Mouse (Mus musculus) cerebellum, adult 11 months (tissue): ENCODE results near the gene A530016L24Rik.
A peak's percentile ranks its signal among the peaks of the same experiment; 100 is the strongest.

Source experiments
- DNase-seq: peaks from one replicate; pipeline ENCODE4 v3.0.0; 2022

Gene A530016L24Rik

DNA sequence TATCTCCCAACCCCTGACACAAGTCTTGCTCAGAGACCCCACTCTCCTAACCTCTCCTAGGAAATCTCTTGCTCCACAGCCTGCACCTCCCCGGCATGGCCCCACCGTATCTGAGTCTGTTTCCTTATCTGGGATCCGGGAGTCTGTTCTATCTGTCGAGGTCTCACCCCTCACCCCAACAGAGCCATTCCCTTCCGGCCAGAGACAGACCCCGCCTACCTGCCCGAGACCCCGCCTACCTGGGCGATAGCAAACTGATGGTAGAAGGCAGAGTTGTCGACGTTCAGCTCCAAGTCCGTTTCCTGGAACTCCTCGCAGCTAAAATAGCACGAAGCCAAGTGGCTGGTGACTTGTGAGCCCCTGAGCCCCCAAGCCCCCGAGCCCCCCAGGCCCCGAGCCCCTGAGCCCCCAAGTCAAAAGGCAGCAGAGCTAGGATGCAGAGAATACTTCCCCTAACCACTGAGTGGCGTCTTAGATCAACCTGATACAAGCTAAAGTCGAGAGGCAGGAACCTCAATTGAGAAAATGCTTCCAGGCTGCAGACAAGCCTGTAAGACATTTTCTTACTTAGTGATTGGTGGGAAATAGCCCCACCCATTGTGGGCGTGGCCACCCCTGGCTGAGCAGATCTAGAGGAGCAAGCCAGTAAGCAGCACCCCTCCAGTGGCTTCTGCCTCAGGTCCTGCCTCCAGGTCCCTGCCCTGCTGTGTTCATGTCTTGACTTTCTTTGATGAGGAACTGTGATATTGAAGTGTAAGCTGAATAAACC, 13.9 kb downstream of the A530016L24Rik start:
- no peak for DNase-seq

DNA sequence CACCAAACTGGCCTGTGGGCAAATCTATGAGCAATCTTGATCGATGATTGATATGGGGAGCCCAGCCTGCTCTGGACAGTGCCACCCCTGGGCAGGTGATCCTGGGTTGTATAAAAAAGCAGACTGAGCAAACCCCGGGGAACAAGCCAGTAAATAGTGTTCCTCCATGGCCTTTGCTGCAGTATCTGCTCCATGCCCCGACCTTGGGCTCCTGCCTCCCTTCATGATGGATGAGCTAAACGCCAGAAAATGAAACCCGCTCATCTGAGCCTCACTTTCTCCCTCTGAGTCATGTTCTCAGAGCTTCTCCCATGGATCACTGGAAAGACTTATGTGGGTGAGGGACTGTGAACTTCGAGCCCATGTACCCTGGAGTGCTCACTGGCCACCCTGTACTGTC, 17.0 kb downstream of the A530016L24Rik start:
- DNase-seq: no peak

DNA sequence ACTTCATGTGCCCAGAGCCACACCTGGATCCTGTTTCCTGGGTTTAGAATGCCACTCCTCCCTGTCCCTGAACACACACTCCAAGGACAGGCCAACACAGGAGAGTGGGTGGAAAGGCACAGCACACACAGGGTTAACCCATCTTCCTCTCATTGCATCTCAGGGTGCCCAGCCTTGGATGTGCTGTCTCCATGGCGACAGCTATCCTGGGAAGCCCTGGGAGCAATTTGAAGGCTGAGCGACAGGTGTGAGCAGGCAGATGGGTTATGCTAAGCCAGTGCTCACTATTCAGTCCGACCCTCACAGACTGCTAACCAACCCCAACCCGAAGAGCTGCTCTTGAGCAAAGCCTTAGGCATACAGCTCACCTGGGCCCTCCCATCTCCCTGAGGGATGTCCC, 18.0 kb downstream of the A530016L24Rik start:
- no peak for DNase-seq

DNA sequence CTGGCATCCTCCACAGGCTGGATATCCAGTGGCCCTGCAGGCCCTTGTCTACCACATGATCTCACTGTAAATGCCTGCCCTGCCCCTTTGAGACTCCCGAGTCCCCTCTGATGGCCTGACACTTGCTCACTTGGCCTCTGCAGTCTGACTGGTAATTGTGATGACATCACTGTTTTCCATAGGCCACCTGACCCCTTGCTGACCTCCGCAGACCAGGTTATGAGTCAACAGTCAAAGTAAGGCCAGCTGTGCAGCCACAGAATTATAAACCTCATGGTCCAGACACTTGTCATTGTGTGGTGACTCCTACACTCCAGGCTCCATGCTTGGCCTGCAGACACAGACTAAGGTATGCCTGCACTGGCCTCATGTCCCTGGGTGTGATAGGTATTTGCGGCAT, 18.7 kb downstream of the A530016L24Rik start:
- DNase-seq: no peak

DNA sequence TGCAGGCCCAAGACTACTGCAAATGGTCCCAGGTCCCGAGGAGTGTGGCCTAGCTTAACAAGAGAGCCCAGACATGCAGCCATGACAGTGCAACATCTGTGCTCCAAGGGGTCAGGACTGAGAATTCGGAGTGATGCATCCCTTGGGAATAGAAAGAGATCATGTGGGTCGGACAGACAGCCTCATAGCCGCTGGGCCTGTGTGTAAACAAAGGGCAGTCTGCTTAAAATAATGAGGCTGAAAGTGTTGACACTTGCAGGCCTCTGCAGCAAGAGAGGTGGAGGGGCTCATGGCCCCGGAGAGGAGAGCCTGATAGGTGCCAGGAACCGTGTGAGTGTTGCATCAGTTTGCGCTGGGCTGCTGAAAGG, 21.1 kb downstream of the A530016L24Rik start:
- no peak for DNase-seq

DNA sequence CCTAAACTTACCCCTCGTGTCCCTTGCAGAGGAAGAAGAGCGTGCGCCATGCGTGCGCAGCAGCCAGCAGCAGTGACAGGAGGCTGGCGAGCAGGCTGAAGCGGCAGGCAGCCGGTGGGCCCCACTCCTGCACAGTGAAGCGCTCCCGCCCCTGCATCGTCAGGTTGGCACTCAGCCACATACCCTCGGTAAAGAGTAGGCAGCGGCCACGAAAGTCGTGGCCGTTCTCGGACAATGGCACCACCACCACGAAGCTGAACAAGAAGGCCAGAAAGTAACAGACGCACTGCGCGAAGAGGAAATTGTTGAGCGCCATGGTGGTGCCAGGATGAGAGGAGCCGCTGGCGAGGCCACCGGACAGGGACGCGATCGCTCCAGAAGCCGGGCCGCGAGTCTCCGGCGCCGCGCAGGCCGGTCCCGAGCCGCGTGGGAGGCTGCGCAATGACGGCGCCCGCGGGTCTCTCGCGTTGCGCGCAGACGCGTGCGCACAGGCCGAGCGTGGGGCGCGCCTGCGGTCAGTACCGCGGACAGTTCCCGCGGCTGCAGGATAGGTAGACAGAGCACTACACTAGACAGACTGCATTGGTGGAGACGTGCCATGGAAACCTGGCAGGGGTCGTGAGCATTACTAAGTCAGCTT, 21.6 kb downstream of the A530016L24Rik start:
- peak; percentile 4 for DNase-seq

DNA sequence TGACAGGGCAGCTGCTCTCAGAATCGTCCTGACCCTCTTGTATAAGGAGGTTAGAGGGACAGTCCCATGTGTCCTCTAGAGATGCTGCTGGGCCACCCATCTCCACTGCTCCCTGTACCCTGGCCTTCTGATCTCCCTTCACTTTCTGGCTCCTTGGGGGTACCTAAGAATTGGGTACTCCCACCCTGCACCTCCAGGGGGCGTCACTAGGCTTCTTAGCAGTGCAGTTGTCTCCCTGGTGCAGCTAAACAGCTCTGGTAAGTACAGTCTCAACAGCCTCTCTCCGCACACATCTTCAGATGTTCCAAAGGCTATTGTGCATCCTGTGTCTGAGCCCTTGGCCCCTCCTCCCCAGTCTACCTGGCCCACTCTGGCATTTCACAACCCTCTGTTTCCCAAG, 25.6 kb downstream of the A530016L24Rik start:
- DNase-seq: no peak

DNA sequence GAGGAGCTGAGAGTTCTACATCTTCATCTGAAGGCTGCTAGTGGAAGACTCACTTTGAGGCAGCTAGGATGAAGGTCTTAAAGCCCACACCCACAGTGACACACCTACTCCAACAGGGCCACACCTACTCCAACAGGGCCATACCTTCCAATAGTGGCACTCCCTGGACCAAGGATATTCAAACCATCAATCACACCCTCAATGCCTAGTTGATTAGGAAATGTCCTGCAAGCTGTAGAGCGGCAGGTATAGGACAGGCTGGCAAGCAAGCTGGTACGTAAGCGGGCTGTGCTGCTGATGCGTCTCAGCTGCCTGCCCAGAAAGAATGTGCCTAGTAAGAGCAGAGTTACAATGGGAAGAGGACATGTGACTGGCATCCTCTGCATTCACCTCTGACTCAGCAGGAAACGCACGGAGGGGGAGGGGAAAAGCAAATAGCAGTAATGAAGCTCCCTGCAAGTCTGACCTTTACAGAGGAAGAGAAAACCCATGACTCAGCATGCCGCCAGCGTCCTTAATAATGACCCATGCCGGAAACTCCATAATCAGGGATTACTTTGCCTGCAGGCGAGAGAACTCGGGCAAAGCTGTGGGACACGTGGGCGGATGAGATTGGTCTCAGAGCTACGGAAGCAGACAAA, 27.6 kb downstream of the A530016L24Rik start, which contains the start of gene Tmem179:
TSS of gene Tmem179 (minus strand) at position 51 of the 641 bp plus-strand sequence.
- no peak for DNase-seq

DNA sequence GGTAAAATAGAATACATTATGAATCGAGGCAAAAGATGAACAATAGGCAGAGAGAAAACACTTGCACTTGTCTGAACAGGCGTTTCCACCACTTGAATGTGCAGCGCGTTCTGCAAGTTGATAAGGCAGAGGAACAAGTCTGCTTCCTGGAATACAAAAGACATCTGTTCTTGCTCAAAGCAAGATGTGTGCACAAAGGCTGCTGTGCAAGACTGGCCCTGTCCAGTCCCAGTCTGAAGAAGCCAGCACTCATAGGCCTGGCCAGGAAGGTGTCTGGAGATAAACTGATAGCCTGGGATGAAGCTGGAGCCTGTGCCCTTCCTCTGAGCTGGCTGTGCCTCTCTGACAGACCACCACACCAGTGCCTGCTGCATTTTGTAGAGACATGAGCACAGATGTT, 28.9 kb downstream of the A530016L24Rik start:
- no peak for DNase-seq

DNA sequence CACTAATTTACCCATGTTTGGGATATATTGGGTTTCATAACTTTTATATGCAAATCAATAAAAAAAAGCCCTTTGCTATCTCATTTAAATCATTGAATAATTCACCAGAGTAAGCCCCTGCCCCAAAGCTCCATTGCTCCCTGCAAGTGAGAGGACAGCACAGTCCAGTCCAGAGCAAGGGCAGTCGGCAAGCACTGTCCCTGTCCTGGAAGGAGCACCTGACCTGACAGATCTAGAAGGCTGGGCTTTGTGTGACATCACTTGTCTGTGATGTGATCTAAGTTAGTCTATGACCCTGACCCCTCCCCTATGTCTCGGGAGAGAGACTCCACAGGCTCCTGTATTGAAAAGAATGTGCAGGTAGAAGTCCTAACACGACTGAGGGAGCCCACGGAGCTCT, 44.5 kb downstream of the A530016L24Rik start:
- no peak for DNase-seq

DNA sequence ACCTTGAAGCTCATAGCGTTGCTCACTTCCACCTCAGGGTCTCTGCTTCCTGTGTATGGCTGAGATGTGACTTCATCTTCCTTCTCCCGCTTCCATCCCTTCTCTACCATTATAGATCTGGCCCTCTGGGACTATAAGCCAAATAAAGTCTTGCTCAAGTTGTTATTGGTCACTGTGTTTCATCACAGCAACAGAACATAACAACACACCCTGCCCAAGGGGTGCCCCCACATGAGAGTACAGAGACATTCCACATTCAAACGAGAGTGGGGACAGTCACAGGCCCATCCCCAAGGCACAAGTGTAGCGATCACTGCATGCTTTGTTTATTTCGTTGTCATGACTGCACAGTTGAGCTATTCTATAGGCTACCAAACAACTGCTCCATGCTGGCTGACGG, 48.0 kb downstream of the A530016L24Rik start:
- no peak for DNase-seq

DNA sequence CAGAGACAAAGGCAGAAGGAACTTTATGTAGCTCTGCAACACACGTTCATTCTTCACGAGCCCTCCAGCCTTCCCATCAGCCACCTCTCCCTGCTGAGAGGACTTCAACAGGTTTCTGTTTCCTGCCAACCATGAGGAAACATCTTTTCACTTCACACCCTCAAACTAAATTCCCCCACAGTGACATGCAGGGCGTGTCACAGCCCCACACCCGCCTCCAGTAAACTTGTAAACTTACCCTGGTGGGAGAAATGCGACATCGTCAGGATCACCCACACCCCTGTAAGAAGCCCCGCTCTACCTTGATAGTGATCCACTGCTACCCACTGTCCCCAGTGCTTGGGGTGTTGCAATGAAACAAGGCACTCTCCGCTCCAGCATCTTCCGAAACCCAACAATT, 49.1 kb downstream of the A530016L24Rik start:
- DNase-seq: no peak

DNA sequence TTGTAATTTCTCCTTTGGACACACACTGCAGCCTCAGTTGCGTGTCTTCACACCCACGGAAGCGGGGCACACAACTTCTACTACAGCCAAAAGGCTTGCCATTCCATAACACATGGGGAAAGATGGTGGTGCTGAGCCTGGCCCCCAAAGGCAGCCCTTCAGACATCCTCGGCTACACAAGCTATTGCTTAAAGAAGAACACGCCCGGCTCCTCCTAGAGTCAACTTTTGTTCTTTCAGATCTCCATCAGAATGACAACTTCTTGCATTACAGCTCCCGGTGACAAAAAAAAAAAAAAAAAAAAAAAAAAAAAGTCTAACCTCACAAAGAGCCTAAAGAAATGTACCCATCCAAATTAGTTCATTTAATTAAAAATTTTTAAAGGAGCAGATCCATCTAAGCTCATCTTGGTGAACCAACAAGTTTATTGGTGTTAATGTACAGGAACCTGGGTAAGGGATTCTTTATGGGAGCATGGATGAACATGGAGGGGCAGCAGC, 50.3 kb downstream of the A530016L24Rik start:
- no peak for DNase-seq

DNA sequence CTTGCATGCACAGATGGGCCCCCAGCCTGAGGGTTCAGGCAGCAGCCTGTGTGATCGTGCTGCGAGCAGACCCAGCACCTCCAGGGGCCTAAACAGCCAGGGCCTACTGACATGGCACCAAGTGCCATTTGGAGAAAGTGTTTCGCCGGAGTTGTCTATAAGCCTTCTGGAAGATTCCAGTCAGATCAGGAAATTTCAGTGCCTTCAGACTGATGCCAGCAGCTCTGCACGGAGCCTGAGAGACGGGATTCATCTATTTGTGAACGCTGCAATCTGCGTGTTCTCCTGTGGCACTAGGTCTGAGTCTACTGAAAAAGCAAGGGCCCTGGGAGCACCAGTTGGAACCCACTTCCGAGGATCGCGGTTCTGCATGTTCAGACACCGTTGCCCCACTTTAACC, 51.1 kb downstream of the A530016L24Rik start:
- DNase-seq: no peak

DNA sequence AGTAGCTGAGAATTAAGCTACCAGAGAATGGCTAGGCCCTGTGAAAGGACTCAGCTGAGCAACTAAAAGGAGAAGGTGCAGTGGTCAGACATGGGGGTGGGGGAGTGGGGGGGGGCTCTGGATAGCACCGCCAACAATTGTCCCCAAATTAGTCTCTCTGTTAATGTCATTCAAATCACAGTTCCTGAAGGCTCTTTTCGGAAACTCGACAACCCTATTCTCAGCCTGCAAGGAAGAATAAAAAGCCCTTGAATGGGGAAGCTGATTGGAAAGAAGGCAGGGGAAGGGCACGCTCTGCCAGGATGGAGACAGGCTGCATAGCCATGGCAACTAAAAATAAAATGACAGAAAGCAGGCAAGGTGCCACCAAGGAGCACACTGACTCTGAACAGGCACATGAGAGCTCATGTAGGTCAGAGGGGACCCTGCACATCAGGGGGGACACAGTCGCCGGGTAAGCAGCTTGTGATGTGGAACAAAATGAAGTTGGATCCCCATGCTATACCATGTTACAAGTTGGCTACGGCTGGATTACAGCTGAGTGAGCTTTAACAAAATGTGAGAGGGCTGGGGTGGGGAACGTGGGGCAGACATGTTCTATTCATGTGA, 52.3 kb downstream of the A530016L24Rik start:
- no peak for DNase-seq

DNA sequence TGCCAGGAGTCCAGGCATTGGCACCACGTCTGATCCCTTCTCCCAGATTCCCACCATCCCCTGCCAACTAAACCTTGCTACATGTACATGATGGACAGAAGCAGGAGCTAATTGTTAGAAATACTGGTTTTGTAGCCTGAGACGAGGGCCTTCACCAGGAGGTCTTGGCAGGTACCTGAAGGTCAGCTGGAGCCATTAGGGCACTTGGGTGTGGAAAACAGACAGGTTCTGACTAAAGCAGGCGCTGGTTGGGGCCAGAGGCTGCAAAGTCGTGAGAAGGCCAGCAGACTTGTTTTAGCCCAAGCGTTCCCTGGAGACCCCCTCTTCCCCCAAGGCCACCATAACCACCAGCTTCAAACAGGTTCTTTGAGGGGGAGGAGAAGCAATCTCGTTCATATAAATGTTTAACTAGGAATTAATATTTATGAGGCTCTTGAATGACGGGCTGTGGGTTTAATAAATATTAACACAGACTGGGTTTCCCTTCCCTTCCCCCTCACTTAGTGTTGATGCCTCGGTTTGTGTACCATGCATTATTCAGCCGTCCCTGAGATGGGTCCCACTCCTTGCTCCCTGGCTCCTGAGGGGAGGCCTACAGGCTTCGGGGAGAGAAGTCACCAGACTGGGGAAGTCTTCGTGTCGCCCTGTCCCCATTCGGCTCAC, 53.1 kb downstream of the A530016L24Rik start:
- DNase-seq: no peak

DNA sequence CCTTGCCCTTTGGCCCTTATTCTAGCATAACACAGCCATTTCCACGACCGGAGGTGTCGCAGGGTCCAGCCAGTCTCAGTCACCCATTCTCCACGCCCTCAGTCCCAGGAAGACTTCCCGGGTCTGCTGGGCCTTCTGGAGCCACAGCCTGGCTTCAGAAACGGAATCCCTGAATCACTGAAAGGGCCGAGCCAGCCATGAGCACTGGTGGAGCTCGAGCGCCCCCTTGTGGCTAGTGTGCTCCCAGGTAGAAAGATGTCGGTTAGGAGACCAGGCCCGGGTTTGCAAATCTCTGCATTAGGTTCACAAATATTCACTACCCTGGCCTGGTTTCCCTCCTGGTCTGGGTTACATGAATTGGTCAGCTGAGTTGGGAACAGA, 53.7 kb downstream of the A530016L24Rik start:
- DNase-seq: peak; percentile 76

DNA sequence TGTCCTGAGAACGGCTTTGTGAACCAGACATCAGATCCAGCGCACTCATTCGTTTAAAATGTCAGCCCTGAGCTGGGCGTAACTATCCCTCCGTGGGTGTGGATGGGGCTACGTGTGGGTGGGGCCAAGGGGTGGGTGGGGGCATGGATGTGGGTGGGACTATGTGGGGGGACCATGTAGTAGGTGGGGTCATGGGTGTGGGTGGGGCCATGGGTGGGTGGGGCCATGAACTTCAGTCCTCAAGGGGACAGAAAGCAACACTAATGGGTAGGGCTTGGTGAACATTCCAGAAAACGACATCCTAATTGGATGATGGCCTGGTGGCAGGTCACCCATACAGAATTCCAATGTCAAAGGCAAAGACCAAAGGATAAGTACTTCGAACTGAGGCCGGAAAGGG, 54.7 kb downstream of the A530016L24Rik start:
- no peak for DNase-seq

DNA sequence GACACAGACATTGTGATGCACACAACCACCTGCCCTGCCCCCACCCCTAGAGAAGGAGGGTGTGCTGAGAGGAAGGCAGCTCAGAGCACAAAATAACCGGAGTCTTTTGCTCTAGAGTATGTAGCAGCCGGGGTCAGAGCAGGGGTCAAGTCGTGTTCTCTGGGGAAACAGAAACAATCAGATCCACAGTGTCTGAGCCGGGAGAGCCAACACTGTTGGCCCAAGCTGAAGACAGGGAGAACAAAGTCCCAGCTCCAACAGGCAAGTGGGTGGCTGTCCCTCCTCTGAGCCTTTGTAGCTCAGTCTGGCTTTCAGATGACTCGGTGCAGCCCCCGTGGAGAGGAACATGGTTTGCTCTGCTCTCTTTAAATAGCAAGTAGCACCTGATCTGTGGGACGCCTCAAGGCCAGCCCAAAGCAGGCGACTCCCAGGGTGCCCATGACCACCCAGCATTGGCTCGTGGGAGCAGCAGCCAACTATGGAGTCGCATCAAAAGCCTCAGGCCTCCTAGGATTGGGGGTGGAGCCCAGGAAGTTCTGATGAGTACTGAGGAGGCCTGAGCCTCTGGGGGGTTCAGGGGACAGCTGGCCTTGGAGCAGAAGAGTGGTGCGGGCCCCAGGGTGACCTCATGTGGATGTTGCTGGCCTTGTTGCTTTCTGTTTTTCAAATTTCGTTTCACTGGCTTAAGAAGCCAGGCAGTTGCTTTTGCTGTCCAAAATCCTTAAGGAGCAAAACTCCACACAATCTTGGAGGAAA, 55.9 kb downstream of the A530016L24Rik start:
- no peak for DNase-seq

DNA sequence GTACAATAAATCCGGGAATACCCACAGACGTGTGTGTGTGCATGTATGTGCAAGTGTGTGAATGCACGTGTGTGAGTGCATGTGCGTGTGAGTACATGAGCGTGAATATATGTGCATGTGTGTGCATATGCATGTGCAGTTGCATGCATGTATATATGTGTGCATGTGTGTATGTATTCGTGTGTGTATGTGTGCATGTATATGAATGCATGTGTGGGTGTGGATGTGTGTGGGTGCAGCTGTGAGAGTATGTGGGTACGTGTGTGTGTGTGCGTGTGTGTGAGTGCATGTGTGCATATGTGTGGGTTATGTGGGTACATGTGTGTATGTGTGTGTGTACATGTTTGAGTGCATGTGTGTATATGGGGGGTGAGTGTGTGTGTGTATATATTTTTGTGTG, 56.9 kb downstream of the A530016L24Rik start:
- DNase-seq: no peak

DNA sequence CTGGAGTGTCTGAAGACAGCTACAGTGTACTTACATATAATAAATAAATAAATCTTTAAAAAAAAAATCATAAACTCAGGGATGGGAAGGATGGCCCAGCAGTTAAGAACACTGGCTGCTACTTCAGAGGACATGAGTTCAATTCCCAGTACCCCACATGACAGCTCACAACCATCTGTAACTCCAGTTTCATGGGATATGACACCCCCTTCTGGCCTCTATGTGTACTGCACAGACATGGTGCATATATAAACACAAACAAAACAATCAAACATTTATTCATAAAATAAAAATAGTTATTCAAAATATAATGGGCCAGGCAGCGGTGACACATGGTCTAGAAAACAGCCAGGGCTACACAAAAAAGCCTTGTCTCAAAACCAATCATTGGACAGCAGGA, 60.0 kb downstream of the A530016L24Rik start:
- DNase-seq: no peak
